Mouse (Mus musculus) forebrain, embryonic 14.5 days (tissue): ENCODE data around the gene Nme7. TPM values are rescaled to one million over a fixed set of nuclear protein-coding genes. Genes with fewer than 3 reads are reported as not detected.

Experiments
- ATAC-seq: fragments of 200-750 bp; cut with Nextera tagmentation; 2 replicates; pipeline ENCODE4 v1.8.0; 2017; ENCODE audit warnings: mild to moderate bottlenecking, moderate library complexity
- DNase-seq: peaks from one replicate; pipeline ENCODE4 v3.0.0-alpha.2; 2015; ENCODE audit warnings: low spot score
- H3K27ac ChIP-seq: fragments of 300-500 bp; sonication (generic); 2 replicates; pipeline ENCODE4 v1.5.1; 2014; ENCODE audit warnings: low read depth, mild to moderate bottlenecking, control low read depth, low read length, moderate library complexity
- H3K27me3 ChIP-seq: fragments of 300-500 bp; sonication (generic); replicated peaks from 2 replicates; pipeline ENCODE4 v1.6.1; 2014; ENCODE audit warnings: low read length, control low read depth, mixed read lengths; ENCODE audit not compliant: control insufficient read depth, insufficient read depth
- H3K36me3 ChIP-seq: fragments of 300-500 bp; sonication (generic); 2 replicates; pipeline ENCODE4 v1.6.1; 2014; ENCODE audit warnings: low read length, control low read depth; ENCODE audit not compliant: control insufficient read depth, insufficient read depth
- H3K4me1 ChIP-seq: fragments of 300-500 bp; sonication (generic); 2 replicates; pipeline ENCODE4 v1.6.1; 2014; ENCODE audit warnings: antibody characterized with exemption, low read length, control low read depth; ENCODE audit not compliant: control insufficient read depth, insufficient read depth
- H3K4me2 ChIP-seq: fragments of 300-500 bp; sonication (generic); 2 replicates; pipeline ENCODE4 v1.6.1; 2014; ENCODE audit warnings: mild to moderate bottlenecking, control low read depth, low read length
- H3K4me3 ChIP-seq: fragments of 300-500 bp; sonication (generic); 2 replicates; pipeline ENCODE4 v1.5.1; 2014; ENCODE audit warnings: low read depth, low read length, control low read depth
- H3K9ac ChIP-seq: fragments of 300-500 bp; sonication (generic); 2 replicates; pipeline ENCODE4 v1.6.1; 2014; ENCODE audit warnings: mild to moderate bottlenecking, low read length, control low read depth, moderate library complexity
- H3K9me3 ChIP-seq: fragments of 300-500 bp; sonication (generic); replicated peaks from 2 replicates; pipeline ENCODE4 v1.6.1; 2016; ENCODE audit warnings: low read length, control low read depth, mixed read lengths; ENCODE audit not compliant: control insufficient read depth
- WGBS: fragments of 180-500 bp; shearing (Covaris S2); extraction: QIAGEN DNeasy Blood & Tissue Kit; methylation state at CpG from one replicate; pipeline ENCODE4 v1.1.7; 2014; 5-methylcytosine and 5-hydroxymethylcytosine counted together
- polyA plus RNA-seq: library from polyadenylated mRNA; unstranded; fragments of >200 nt; fragmentation: Nextera tagmentation; extraction: Ambion mirVana; gene quantifications from 2 replicates; pipeline ENCODE4 v1.2.1, GENCODE M21; 2014

The Nme7 gene
- polyA plus RNA-seq, 1 experiment from 2014 or later: 45.6 TPM

DNA sequence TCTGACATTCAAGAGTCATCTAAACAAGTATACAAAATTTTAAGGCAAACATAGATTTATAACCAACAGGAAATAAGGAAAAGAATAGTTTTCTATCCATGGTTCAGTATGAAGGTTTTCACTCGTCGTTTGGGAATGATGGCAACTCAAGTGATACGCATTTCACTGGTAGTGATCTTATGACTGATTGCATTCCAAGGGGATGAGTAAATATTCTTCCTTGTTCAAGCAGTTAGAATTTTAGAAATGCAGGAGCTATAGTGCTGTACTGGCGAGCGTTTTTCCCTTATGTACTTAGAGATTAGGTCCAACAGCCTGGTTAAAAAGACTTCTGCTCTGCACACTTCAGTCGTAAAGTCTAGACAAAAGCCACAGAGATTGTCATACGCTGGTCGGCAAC, 115.5 kb downstream of the Nme7 start:
- H3K9ac ChIP-seq: no peak overlapping the region
- 93% methylated on average over 8 of the region's 8 CpGs for WGBS
- H3K4me1 ChIP-seq: no peaks in the 10 kb centered on the region
- no peaks in the 10 kb centered on the region for H3K9me3 ChIP-seq
- ATAC-seq (no peak), DNase-seq (no peak)
- H3K27me3 ChIP-seq: no peaks in the 10 kb centered on the region
- no peaks in the 10 kb centered on the region for H3K36me3 ChIP-seq
- no peak overlapping the region for H3K4me2 ChIP-seq
- no peak overlapping the region for H3K27ac ChIP-seq
- no peak overlapping the region for H3K4me3 ChIP-seq

- WGBS: 90% methylated on average over 6 of the region's 6 CpGs
- ATAC-seq (no peak), DNase-seq (no peak)
These were observed 116.9 kb downstream of the Nme7 start for GRCm38 (mm10) chr1:164420623-164421354.

DNA sequence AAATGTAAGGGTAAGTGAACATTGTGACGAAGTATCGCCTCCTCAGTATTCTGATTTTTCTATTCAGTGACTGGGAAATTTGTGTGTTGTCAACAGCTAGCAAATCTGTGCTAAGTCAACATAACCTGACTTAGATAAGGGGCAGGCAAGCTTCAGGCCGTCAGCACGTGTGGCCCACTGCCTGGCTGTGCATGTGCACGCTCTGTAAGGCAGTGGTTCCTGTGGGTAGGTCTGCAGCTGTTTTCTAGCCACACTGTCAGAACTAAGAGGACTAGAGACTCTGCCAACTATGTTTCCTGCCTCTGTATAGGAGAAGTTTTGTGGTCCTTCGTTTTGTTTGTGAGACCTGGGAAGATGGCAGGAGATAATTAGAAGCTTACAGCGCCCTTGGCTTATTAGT, 122.3 kb downstream of the Nme7 start:
- Histone ChIP-seq H3K4me1 (no peaks in the 10 kb centered on the region), H3K4me2 (no peak overlapping the region), H3K27me3 (no peaks in the 10 kb centered on the region), H3K9me3 (no peaks in the 10 kb centered on the region), H3K36me3 (no peaks in the 10 kb centered on the region), H3K9ac (no peak overlapping the region), H3K27ac (no peak overlapping the region), H3K4me3 (no peak overlapping the region)
- WGBS: 80% methylated on average over 7 of the region's 7 CpGs
- DNase-seq (no peak), ATAC-seq (no peak)

More at GRCm38 (mm10) chr1:164420623-164421354, 116.9 kb downstream of the Nme7 start:
- Histone ChIP-seq H3K4me3 (no peak overlapping the region), H3K4me2 (no peak overlapping the region), H3K27ac (no peak overlapping the region), H3K4me1 (no peaks in the 10 kb centered on the region), H3K9me3 (no peaks in the 10 kb centered on the region), H3K36me3 (no peaks in the 10 kb centered on the region), H3K9ac (no peak overlapping the region), H3K27me3 (no peaks in the 10 kb centered on the region)

DNA sequence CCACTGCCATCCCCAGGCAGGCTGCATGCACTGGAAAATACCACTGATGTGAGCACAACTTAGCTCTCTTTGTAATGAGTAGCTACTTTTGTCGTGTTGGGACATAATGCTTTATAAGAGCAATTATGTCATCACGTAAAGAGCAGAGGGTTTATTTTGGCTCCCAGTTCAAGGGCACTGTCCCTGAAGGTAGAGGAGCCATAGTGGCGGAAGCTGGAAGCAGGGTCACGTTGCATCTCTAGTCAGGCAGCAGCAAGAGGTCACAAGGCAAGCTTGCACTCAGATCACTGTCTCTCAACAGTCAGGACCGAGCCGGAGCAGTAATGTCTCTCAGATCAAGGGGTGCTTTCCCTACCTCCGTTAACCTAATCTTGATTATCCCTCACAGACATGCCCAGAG, 123.9 kb downstream of the Nme7 start:
- 80% methylated on average over 7 of the region's 7 CpGs for whole genome bisulfite sequencing
- Histone ChIP-seq H3K4me3 (no peak overlapping the region), H3K27ac (no peak overlapping the region), H3K9ac (no peak overlapping the region), H3K4me1 (no peaks in the 10 kb centered on the region), H3K9me3 (no peaks in the 10 kb centered on the region), H3K4me2 (no peak overlapping the region), H3K27me3 (no peaks in the 10 kb centered on the region), H3K36me3 (no peaks in the 10 kb centered on the region)
- no peak for DNase-seq
- no peak for ATAC-seq

- Histone ChIP-seq H3K36me3 (no peaks in the 10 kb centered on the region), H3K9ac (no peak overlapping the region), H3K4me3 (no peak overlapping the region), H3K27me3 (no peaks in the 10 kb centered on the region), H3K4me1 (no peaks in the 10 kb centered on the region), H3K27ac (no peak overlapping the region), H3K9me3 (no peaks in the 10 kb centered on the region), H3K4me2 (no peak overlapping the region)
- ATAC-seq (no peak), DNase-seq (no peak)
- 88% methylated on average over 9 of the region's 9 CpGs for WGBS
These were observed 124.7 kb downstream of the Nme7 start for GRCm38 (mm10) chr1:164428644-164429043.

GRCm38 (mm10) chr1:164432649-164433048, 128.7 kb downstream of the Nme7 start:
- Histone ChIP-seq H3K4me3 (no peak overlapping the region), H3K4me1 (0 out of 2 replicates have a peak, but pooled peaks cover 3% of the 10 kb centered on the region), H3K9ac (no peak overlapping the region), H3K4me2 (no peak overlapping the region), H3K27me3 (no peaks in the 10 kb centered on the region), H3K27ac (no peak overlapping the region), H3K9me3 (no peaks in the 10 kb centered on the region), H3K36me3 (peaks cover 14% of the 10 kb centered on the region)
- WGBS: 83% methylated on average over 5 of the region's 5 CpGs
- ATAC-seq (no peak), DNase-seq (no peak)

- H3K9me3 ChIP-seq: no peaks in the 10 kb centered on the region
- no peak overlapping the region for H3K9ac ChIP-seq
- no peak overlapping the region for H3K27ac ChIP-seq
- ATAC-seq: no peak
- no peak overlapping the region for H3K4me3 ChIP-seq
- H3K4me2 ChIP-seq: no peak overlapping the region
- peaks cover 24% of the 10 kb centered on the region for H3K36me3 ChIP-seq
- no peak for DNase-seq
- WGBS: 89% methylated on average over 6 of the region's 6 CpGs
- H3K27me3 ChIP-seq: no peaks in the 10 kb centered on the region
- H3K4me1 ChIP-seq: 0 out of 2 replicates have a peak, but pooled peaks cover 3% of the 10 kb centered on the region
These were observed 130.1 kb downstream of the Nme7 start for GRCm38 (mm10) chr1:164434049-164434448.

GRCm38 (mm10) chr1:164436749-164437148, 132.8 kb downstream of the Nme7 start:
- Histone ChIP-seq H3K4me3 (no peak overlapping the region), H3K9ac (no peak overlapping the region), H3K9me3 (no peaks in the 10 kb centered on the region), H3K27me3 (no peaks in the 10 kb centered on the region), H3K4me1 (0 out of 2 replicates have a peak, but pooled peaks cover 3% of the 10 kb centered on the region), H3K4me2 (no peak overlapping the region), H3K36me3 (peaks cover 51% of the 10 kb centered on the region), H3K27ac (no peak overlapping the region)
- DNase-seq: no peak
- WGBS: 83% methylated on average over 7 of the region's 7 CpGs
- ATAC-seq: no peak

DNA sequence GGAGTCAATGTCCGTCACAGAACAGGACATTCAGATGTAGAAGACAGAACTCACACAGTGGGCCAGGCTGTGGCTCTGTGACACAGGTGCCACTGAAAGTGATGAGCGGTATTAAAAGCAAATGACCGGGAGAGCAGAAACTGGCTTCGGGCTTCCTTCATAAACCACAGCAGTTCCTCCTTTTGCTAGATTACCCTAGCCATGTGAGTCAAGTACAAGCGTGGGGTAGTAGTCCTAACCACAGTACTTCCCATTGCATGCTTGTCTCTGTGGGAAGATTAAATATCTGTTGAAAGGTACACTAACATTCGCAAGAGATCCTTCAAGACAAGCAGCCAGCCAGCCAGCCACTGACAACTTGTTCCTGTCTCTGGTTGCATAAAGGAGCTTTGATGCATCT, 136.3 kb downstream of the Nme7 start:
- no peak overlapping the region for H3K27ac ChIP-seq
- H3K4me2 ChIP-seq: no peak overlapping the region
- WGBS: 93% methylated on average over 6 of the region's 6 CpGs
- ATAC-seq (no peak), DNase-seq (no peak)
- 0 out of 2 replicates have a peak, but pooled peaks cover 3% of the 10 kb centered on the region for H3K4me1 ChIP-seq
- H3K36me3 ChIP-seq: peaks cover 70% of the 10 kb centered on the region
- no peak overlapping the region for H3K9ac ChIP-seq
- no peak overlapping the region for H3K4me3 ChIP-seq
- no peaks in the 10 kb centered on the region for H3K27me3 ChIP-seq
- no peaks in the 10 kb centered on the region for H3K9me3 ChIP-seq
